Mouse (Mus musculus) gastrocnemius, adult 2 months (tissue): ENCODE measurements around the gene Phb2. TPM values are rescaled to one million over a fixed set of nuclear protein-coding genes. Genes with fewer than 3 reads are reported as not detected.

ENCODE experiments used
- DNase-seq: peaks from one replicate; pipeline ENCODE4 v3.0.0; 2022
- H3K27ac ChIP-seq: fragments of 200-600 bp; 2 replicates; pipeline ENCODE4 v1.8.1; 2022; ENCODE audit warnings: mild to moderate bottlenecking
- H3K4me3 ChIP-seq: fragments of 200-600 bp; 2 replicates; pipeline ENCODE4 v1.8.1; 2022; ENCODE audit warnings: mild to moderate bottlenecking, moderate library complexity
- CTCF ChIP-seq: fragments of 200-600 bp; IDR thresholded peaks from 2 replicates; pipeline ENCODE4 v1.8.1; 2022; ENCODE audit warnings: antibody characterized with exemption, mild to moderate bottlenecking, moderate library complexity
- intact Hi-C: fragments of 180-260 bp; cut with DNase I; formaldehyde crosslinking; loops from one replicate; pipeline ENCODE4 v1.15.1; 2025
- total RNA-seq, 2 experiments: library from RNA; stranded (reverse); gene quantifications; 2 replicates each; pipeline ENCODE4 v1.2.3; 2021

The Phb2 gene
- total RNA-seq, 2 experiments from 2014 or later, result 142 to 184 TPM

DNA sequence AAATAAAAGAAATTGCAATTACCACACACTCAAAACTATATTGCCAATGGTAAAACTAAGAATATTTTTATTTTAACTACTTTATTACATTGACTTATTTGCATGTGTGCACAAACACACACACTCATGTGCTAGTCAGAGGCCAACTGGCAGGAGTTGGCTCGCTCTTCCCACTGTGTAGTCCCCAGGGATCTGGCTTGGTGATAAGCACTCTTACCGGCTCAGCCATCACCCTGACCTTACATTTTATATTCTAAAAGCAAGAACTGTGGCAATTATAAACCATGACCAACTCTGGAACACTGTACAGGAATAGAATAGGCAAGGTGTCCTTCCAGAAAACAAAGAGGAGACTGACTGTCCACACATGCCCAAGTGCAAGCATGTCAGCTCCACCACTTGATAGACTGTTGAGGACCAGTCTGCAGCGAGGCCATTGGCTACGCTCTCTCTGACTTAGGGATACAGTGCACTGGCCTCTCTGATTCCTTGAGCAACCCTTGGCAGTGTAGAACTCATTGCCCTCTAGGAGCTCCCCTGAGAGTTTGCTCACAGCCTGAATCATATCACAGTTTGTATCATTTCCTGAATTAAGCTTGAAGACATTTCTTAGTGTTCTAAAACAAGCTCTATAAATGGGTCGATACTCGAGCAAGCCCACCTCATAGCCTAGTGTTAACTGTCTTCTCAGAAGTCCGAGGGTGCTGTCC is 15.5 kb upstream of the Phb2 start:
- intact Hi-C loops, result no loop called here
- DNase-seq, result no peak

DNA sequence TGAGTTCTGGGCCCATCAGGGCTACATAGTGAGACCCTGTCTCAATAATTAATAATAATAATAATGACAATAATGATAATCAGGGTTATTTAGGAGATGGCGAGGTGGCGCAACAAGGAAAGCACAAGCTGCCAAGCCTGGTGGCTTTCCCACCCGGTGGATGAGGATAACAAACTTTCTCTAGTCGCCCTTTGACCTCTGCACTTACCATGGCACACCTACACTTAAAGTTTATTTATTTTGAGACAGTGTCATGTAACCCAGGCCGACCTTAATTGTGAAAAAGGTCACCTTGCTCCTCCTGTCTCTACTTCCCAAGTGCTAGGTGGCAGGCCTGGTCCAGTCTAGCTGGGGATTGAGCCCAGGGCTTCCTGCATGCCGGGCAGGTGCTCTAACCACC is 13.4 kb upstream of the Phb2 start:
- no peak for TF ChIP-seq CTCF
- intact Hi-C loops, result no loop called here
- Histone ChIP-seq H3K4me3 (no peak overlapping the region), H3K27ac (no peak overlapping the region)
- DNase-seq, result no peak

More for the DNA sequence above, 15.5 kb upstream of the Phb2 start:
- Histone ChIP-seq H3K4me3 (no peak overlapping the region), H3K27ac (peak overlapping the region; percentile 51)
- TF ChIP-seq CTCF, result no peak

DNA sequence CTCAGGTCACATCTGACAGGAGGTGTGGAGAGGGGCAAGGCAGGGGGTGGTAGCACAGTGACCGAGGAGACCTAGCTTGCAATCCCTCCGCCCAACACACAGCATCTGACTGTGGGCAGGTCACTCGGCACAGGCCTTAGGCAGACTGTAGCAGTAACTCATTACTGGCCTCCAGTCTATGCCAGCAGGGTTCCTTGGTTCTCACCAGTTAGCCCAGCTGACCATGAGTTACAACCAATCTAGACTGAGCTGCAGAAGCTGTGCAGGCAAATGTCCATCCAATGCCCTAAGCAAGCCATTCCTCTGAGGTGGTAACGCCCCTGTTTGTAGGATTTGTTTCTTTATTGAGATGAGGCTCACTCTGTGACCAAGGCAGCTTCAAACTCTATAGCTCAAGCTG is 12.8 kb upstream of the Phb2 start:
- intact Hi-C loops, result no loop called here
- no peak for TF ChIP-seq CTCF
- DNase-seq, result no peak
- Histone ChIP-seq H3K4me3 (no peak overlapping the region), H3K27ac (peak overlapping the region; percentile 87; the same call in 1 of the 2 replicates)

DNA sequence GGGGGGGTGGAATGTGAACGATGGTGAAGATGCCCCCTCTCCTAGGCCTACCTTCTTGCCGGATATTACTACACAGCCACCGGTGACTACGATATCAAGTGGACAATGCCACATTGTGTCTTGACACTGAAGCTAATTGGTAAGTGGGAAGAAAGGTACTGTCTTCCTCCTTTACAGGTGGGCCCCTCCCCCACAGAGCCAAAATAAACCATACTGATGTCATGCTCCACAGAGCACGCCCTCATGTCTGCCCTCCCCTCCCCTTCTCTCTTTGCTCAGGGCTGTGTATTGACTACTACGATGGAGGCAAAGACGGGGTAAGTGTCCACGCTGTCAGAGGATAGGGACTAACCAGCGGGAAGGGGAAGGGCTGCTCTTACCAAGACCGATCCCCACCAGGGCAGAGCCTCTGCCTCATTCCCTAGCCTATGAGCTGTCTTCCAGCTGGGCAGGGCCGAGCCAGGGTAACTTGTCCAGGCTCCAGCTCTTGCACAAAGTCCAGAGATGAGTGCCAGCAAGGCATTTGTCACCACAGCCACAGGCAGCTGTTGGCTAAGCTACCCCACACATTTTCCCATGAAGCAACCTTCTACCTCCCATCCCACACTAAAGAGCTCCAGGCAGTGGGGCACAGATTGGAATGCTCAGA is 12.1 kb upstream of the Phb2 start:
- TF ChIP-seq CTCF, result no peak
- Histone ChIP-seq H3K4me3 (peak overlapping the region; percentile 41), H3K27ac (peak overlapping the region; percentile 87)
- intact Hi-C loops, result loop anchor here (5.0 kb wide), 1 partner anchor 38 kb away; the partner anchor contains the start of gene Lpcat3
- DNase-seq, result peak; percentile 89

DNA sequence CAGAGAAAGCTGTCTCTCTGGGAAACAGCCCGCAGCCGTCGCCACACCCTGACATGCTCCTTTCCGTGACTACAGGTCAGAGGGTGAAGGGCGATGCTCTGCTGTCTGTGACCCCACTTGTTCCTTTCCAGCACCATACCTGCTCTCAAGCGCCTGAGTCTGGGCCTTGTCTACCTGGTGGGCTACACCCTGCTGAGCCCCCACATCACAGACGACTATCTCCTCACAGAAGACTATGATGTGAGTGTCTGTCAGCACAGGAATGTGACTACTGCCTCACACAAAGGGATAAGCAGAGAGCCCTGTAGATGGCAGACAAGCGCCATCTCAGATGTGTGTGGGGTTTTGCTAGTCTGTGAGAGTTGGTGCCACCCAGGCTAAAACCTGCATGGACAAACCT is 10.8 kb upstream of the Phb2 start:
- no peak overlapping the region for H3K4me3 ChIP-seq
- intact Hi-C loops, result loop anchor here (5.0 kb wide), 1 partner anchor 39 kb away; the partner anchor contains the start of gene Lpcat3
- DNase-seq, result no peak
- TF ChIP-seq CTCF, result no peak
- peak overlapping the region; percentile 87 for H3K27ac ChIP-seq

DNA sequence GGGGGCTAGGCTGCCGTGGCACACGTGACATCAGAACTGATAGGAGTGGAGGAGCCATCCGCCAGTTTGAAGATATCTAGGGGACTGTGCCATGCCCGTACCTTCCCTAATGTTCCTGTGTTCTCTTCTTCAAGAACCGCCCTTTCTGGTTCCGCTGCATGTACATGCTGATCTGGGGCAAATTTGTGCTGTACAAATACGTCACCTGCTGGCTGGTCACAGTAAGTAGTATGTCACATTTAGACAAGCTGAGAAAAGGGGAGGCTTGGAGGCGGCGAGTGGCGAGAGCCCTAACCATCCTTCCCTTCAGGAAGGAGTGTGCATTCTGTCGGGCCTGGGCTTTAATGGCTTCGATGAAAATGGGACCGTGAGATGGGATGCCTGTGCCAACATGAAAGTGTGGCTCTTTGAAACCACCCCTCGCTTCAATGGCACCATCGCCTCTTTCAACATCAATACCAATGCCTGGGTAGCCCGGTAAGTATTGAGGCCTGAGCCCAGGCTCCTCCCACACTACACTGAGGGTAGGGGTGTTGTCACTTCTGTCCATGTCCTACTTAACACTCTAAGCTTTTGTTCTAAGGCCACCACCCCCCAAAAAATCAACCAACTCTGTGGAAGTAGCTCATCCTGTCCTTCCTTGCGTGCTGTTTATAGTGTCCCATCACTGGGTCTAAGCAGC is 9.9 kb upstream of the Phb2 start:
- TF ChIP-seq CTCF, result no peak
- Histone ChIP-seq H3K4me3 (no peak overlapping the region), H3K27ac (no peak overlapping the region)
- no peak for DNase-seq
- intact Hi-C loops, result loop anchor here (5.0 kb wide), 1 partner anchor 40 kb away; the partner anchor contains the start of gene Lpcat3

DNA sequence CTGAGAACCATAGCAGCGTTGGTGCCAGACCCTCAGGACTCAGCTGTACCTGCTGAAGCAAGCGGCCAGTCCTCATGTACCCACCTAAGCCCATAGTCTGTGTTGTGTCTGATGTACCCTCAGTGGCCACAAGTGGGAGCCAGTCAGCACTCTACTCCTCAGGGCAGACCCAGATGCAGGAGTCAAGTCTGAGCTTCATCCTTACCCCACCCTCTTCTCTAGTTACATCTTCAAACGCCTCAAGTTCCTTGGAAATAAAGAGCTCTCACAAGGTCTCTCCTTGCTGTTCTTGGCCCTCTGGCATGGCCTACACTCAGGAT is 9.4 kb upstream of the Phb2 start:
- no peak overlapping the region for H3K27ac ChIP-seq
- H3K4me3 ChIP-seq, result no peak overlapping the region
- peak; percentile 74 for DNase-seq
- TF ChIP-seq CTCF, result peak; percentile 80
- intact Hi-C loops, result loop anchor here (5.0 kb wide), 1 partner anchor 40 kb away; the partner anchor contains the start of gene Lpcat3

DNA sequence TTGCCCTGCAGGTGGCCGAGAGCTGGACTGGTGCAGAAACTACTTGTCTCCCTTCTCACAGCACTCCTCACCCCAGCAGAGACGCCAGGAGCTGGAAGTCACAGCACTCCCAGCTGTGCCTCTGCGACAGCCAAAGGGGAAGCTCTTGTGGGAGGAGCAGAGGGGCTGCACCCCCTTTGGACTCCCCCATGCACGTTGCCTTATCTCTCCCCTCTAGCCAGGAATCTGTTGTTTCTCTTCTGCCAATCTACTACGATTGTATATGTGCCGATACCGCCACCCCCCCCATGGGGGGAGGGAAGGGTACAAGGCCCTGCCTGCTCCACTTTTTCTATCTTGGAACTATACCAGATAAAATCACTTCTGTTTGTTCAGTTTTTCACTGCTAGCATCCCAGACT is 8.3 kb upstream of the Phb2 start:
- H3K27ac ChIP-seq, result no peak overlapping the region
- no peak for TF ChIP-seq CTCF
- intact Hi-C loops, result loop anchor here (5.0 kb wide), 1 partner anchor 41 kb away; the partner anchor contains the start of gene Lpcat3
- no peak for DNase-seq
- no peak overlapping the region for H3K4me3 ChIP-seq

DNA sequence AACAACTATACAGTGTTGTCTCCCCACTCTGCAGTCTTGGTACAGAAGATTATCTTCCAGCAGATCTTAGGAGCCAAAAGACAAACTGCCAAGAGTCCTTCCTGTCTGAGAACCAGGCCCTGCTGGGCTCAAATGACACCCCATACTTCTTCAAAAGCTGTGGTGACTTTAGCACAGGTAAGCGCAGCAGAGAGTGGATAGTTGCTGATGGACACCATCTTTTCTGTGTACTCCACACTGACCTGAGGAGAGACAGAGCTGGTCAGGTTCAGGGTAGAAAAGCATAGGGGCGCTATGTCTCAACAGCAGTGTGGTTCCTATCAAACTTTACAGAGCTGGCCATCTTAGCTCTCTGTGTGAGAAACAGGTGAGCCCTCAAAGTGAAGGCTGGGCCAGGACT is 7.7 kb upstream of the Phb2 start:
- no peak for TF ChIP-seq CTCF

DNA sequence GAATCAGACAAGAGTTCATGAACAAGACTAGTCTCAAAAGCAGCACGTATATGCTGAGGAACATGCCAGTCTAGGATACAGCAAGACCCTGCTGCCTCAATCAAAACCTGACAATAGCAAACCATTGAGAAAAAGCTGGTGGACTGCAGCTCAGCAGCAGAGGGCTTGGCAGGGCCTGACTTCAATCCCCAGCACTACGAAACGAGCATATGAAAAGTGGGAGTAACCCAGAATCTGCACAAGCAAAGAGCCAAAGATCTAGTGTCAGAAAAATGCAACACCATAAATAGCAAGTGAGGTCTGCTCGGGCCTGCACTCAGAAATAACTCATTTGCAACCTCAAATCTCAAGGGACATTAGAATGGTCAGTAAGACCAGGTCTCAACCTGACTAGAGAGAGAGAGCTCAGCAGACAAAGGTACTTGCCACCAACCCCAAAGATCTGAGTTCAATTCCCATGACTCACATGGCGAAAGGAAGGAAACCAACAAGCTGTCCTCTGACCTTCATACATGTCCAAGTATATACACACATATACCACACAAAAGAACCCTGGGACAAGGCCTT is 6.0 kb upstream of the Phb2 start:
- no peak for DNase-seq
- Histone ChIP-seq H3K27ac (peak overlapping the region; percentile 25; the same call in 1 of the 2 replicates), H3K4me3 (no peak overlapping the region)
- TF ChIP-seq CTCF, result no peak
- intact Hi-C loops, result no loop called here

More for the DNA sequence above, 7.7 kb upstream of the Phb2 start:
- Histone ChIP-seq H3K4me3 (no peak overlapping the region), H3K27ac (no peak overlapping the region)
- no peak for DNase-seq
- intact Hi-C loops, result loop anchor here (5.0 kb wide), 1 partner anchor 42 kb away; the partner anchor contains the start of gene Lpcat3

DNA sequence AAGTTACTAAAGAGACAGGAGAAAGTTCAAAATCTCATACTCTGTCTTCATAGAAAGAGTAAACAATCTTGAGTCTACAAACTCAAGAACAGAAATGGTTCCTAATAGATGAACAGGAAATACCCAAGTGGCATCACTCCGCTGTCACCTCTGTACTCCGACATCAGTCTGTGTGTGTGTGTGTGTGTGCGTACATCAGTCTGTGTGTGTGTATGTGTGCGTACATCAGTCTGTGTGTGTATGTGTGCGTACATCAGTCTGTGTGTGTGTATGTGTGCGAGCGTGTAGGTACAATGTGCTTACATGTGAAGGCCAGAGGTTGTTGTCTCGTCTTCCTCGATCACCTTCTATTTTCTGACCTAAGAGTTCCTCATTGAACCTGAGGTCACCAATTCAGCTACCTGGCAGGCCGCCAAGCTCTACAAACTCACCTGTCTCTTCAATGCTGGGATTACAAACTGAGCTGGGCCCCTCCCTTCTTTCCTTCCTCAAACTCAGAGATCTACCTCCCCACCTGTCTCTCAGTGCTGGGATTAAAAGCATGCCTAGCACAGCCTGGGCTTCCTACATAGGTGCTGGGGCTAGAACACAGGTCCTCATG is 3.7 kb upstream of the Phb2 start:
- intact Hi-C loops, result no loop called here
- TF ChIP-seq CTCF, result no peak
- DNase-seq, result no peak
- Histone ChIP-seq H3K4me3 (no peak overlapping the region), H3K27ac (no peak overlapping the region)

DNA sequence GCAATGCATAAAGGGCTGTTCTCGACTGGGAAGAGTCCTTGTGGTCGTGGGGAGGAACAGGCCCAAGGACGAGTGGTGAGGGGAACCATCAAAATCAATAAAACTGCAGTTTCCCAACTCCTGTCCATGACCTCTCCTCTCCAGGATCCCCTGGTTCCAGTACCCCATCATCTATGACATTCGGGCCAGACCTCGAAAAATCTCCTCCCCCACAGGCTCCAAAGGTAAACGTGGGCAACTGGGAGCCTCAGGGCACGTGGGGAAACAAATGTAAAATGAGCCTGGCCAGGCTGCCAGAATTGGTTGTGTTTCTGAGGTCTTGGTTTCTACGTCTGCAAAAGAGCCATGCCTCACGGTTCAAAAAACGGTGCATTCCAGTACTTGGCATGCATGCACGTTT is 782 bp downstream of the Phb2 start:
- Histone ChIP-seq H3K4me3 (peak overlapping the region; percentile 100), H3K27ac (peak overlapping the region; percentile 98)
- TF ChIP-seq CTCF, result no peak
- intact Hi-C loops, result loop anchor here (1.0 to 5.0 kb wide), 4 partner anchors 31 to 324 kb away; partner anchors contain the start of genes Ing4 and Zfp384
- DNase-seq, result no peak
